Mouse (Mus musculus): ENCODE results near the gene Irgc1. TPM values are rescaled to one million over a fixed set of nuclear protein-coding genes. Genes with fewer than 3 reads are reported as not detected.

The Irgc1 gene
- polyA plus RNA-seq, 1 experiment from 2014 or later = not detected

DNA sequence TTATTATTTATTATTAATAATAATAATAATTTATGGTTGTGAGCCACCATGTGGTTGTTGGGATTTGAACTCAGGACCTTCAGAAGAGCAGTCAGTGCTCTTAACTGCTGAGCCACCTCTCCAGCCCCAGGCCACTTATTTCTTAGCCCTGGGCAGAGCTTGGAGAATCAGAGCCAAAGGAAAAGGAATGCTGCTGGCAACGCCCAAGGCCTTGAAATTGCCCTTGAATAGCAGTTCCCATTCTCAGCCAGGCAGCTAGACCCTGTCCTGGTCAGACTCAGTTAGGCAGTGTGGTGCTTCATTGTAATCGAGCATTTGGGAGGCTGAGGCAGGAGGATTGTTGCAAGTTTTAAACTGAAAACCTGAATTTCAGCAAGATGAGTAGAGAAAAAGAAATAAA, 2.1 kb upstream of the Irgc1 start:
- Histone ChIP-seq H3K9ac (no peak overlapping the region), H3K4me2 (no peak overlapping the region), H3K27ac (no peak overlapping the region), H3K36me3 (no peaks in the 10 kb centered on the region), H3K4me1 (no peaks in the 10 kb centered on the region; the same call in 1 of the 2 replicates), H3K4me3 (no peak overlapping the region), H3K27me3 (no peaks in the 10 kb centered on the region), H3K9me3 (no peaks in the 10 kb centered on the region)
- ATAC-seq (ENCODE audit: insufficient number of reproducible peaks, insufficient read depth, low FRiP score, low TSS enrichment, low read depth) = no peak
- 78% methylated on average over 2 of the region's 2 CpGs for whole genome bisulfite sequencing

DNA sequence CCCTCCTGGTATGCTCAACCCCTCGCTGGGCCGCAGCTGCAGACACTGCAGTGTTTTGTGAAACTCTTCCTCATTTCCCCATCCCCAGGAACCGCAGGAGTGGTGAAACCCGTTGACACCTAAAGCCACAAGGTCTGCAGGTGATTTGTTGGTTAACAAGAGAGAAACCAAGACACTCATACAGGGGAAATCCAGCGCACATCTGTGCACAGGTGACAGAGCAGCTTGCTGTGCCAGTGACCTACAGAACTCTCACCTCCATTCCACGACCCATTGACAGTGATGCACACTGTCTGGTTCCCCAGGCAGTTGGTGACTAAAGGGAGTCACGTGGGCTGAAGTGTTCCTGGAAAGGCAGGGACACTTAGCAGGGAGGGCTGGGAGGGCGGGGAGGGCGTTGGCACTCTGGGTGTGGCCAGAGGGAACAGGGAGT, 1.5 kb downstream of the Irgc1 start:
- no peak for ATAC-seq (ENCODE audit: insufficient number of reproducible peaks, insufficient read depth, low FRiP score, low TSS enrichment, low read depth)
- Histone ChIP-seq H3K9ac (no peak overlapping the region), H3K9me3 (no peaks in the 10 kb centered on the region), H3K4me2 (no peak overlapping the region), H3K27me3 (no peaks in the 10 kb centered on the region), H3K36me3 (no peaks in the 10 kb centered on the region), H3K4me3 (no peak overlapping the region), H3K27ac (no peak overlapping the region), H3K4me1 (no peaks in the 10 kb centered on the region)
- 66% methylated on average over 9 of the region's 9 CpGs for WGBS

DNA sequence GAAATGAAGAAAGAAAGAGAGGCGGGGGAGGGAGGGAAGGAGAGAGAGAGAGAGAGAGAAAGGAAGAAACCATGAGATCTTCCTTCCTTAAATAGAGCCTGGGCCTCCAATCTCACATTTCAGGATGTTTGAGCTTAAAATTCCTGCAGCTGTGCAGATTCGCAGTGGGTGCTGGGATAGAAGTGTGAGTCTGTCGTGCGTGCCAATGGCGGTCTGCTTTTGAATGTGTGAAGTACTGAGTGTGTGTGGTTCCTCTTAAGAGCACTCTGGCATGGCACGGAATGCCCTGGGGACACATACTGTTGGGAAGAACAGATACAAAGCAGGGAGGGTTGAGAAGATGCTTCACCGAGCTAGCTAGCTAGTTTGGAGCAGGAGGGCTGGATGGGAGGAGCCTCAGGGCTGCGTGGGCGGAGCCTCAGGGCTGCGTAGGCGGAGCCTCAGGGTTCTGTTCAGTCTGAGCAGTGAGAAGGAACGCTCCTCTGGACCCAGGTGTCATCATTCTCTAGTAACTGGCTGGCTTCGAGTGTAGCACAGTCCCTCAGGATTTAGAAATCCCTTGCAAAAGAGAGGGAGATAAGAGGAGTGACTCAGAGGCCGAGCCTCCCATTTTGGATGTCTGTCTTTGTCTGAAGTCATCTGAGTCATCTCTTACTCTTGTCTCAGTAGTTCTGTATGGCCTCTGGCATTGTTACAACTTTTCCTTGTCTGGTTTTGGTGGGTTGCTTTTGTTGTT, 3.1 kb downstream of the Irgc1 start:
- Histone ChIP-seq H3K9ac (no peak overlapping the region), H3K36me3 (no peaks in the 10 kb centered on the region), H3K4me3 (no peak overlapping the region), H3K9me3 (no peaks in the 10 kb centered on the region), H3K27ac (no peak overlapping the region), H3K4me1 (no peaks in the 10 kb centered on the region), H3K4me2 (no peak overlapping the region), H3K27me3 (no peaks in the 10 kb centered on the region)
- 58% methylated on average over 14 of the region's 14 CpGs for WGBS
- ATAC-seq (ENCODE audit: insufficient number of reproducible peaks, insufficient read depth, low FRiP score, low TSS enrichment, low read depth) = no peak

DNA sequence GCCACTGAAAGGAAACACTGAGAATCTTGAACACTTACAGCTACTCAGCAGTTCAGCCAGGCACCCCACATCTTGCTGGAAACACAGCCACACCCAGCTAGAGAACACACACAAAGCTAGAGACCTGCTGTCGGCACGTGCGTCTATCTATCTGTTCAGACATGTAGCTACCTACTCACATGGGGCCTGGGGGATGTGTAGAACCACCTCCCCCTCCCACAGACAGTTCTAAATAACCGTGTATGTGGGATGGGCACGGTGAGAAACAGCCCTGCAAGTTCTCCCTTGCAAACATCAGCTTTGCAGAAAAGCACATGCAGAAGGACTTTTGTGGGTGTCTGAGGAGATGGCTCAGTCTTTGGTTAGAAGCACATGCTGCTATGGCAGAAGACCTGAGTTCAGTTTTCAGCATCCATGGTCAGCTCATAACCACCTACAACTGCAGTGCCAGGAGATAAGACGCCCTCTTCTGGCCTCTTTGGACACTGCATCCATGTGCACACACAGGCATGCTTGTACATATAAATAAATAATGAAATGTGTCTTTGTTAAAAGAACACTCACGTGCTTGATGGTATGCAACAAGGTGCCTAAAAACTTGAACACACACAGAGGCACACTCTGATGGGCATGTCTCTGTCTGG, 5.3 kb downstream of the Irgc1 start:
- no peak overlapping the region for H3K9ac ChIP-seq
- no peak overlapping the region for H3K4me3 ChIP-seq
- no peaks in the 10 kb centered on the region for H3K9me3 ChIP-seq
- no peaks in the 10 kb centered on the region for H3K27me3 ChIP-seq
- H3K36me3 ChIP-seq = no peaks in the 10 kb centered on the region
- no peak overlapping the region for H3K4me2 ChIP-seq
- no peaks in the 10 kb centered on the region for H3K4me1 ChIP-seq
- 70% methylated on average over 7 of the region's 7 CpGs for WGBS
- H3K27ac ChIP-seq = no peak overlapping the region
- no peak for ATAC-seq (ENCODE audit: insufficient number of reproducible peaks, insufficient read depth, low FRiP score, low TSS enrichment, low read depth)

DNA sequence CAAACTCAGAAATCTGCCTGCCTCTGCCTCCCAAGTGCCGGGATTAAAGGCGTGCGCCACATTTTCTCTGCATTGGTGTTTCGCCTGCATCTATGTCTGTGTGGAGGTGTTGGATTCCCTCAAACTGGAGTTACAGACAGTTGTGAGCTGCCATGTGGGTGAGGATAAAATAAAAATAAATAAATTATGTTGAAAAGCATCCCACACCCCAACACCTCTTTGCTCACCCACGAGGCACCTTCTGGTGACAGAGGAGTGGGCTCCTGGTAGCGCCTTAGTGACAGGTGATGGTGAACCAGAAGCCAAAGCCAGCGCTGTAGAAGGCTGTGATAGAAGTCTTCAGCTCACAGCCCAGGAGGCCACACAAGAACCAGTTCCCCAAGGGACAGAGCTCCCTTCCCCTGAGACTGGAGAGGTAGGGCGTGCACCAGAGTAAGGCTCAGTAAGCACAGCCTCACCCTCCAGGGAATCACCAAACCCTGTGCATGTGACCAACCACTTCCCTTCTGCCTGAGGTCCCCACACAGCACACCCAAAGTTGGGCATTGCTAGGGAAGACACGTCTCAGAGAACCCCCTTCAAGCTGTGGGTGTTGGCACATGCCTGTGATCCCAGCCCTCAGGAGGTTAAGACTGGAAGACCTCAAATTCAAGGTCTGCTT, 6.7 kb downstream of the Irgc1 start:
- H3K4me1 ChIP-seq = no peaks in the 10 kb centered on the region
- no peak overlapping the region for H3K9ac ChIP-seq
- H3K4me2 ChIP-seq = no peak overlapping the region
- 89% methylated on average over 9 of the region's 9 CpGs for WGBS
- H3K4me3 ChIP-seq = no peak overlapping the region
- ATAC-seq (ENCODE audit: insufficient number of reproducible peaks, insufficient read depth, low FRiP score, low TSS enrichment, low read depth) = no peak
- no peaks in the 10 kb centered on the region for H3K27me3 ChIP-seq
- H3K9me3 ChIP-seq = no peaks in the 10 kb centered on the region
- H3K27ac ChIP-seq = no peak overlapping the region
- no peaks in the 10 kb centered on the region for H3K36me3 ChIP-seq

DNA sequence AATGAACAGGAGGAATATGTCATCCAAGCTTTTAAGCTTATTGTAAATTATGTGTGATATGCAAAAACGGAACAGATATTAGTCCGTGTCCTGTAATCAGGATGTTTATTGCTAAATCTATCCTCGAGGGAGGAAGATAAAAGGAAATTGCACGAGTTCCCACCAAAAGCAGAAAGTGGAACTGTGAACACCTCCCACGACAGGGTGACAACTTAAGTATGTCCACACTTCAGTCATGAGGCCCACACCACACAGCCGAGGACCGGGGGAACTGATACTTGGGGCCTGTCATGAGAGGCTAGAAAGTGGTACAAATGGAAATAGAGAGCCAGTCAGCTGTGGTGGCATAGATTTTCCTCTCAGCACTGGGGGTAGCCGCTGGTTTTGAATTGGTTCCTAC, 9.8 kb downstream of the Irgc1 start:
- H3K4me3 ChIP-seq = no peak overlapping the region
- 75% methylated on average over 8 of the region's 8 CpGs for WGBS
- no peak for ATAC-seq (ENCODE audit: insufficient number of reproducible peaks, insufficient read depth, low FRiP score, low TSS enrichment, low read depth)

DNA sequence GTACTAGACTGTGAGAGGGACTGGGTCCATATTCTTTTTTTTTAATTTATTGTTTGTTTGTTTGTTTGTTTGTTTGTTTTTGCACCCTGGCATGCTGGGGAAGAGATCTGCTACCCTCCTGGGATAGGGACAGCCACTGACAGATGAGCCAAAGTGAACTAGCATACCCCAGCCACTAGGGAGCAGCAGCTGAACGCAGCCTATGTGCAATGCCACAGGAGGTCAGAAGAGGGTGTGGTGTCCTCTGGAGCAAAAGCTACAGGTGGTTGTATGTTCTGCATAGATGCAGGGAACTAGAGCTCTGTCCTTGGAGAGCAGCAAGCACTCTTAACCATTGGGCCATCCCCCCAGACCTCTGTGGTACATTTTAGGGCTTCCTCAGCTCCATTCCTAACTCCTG, 10.3 kb downstream of the Irgc1 start:
- 6% methylated on average over 1 of the region's 1 CpGs for WGBS
- no peak overlapping the region for H3K9ac ChIP-seq
- ATAC-seq (ENCODE audit: insufficient number of reproducible peaks, insufficient read depth, low FRiP score, low TSS enrichment, low read depth) = no peak
- no peak overlapping the region for H3K27ac ChIP-seq
- H3K36me3 ChIP-seq = no peaks in the 10 kb centered on the region
- H3K4me2 ChIP-seq = no peak overlapping the region
- no peak overlapping the region for H3K4me3 ChIP-seq
- no peaks in the 10 kb centered on the region for H3K27me3 ChIP-seq
- no peaks in the 10 kb centered on the region for H3K9me3 ChIP-seq
- 0 out of 2 replicates have a peak, but pooled peaks cover 2% of the 10 kb centered on the region for H3K4me1 ChIP-seq

More for the DNA sequence above, 9.8 kb downstream of the Irgc1 start:
- H3K27me3 ChIP-seq = no peaks in the 10 kb centered on the region
- H3K4me1 ChIP-seq = 0 out of 2 replicates have a peak, but pooled peaks cover 2% of the 10 kb centered on the region
- H3K27ac ChIP-seq = no peak overlapping the region
- no peak overlapping the region for H3K4me2 ChIP-seq
- H3K9me3 ChIP-seq = no peaks in the 10 kb centered on the region
- H3K9ac ChIP-seq = no peak overlapping the region
- H3K36me3 ChIP-seq = no peaks in the 10 kb centered on the region

DNA sequence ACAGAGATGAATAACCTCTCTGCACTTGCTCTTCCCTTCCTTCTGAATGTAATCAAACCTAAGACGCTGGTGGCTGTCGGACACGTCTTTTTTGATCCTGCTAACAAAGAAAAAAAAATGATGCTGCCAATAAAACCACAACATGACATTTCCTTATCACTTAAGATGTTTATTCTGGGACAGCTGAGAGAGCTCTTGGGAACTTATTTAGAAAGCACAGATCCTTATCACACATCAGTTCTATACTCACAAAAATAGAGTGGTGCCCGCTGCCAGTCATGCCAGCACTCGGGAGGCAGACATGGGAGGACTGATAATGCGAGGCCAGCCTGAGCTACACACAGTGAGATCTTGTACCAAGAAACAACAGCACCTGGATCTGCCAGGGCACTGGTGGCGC, 12.2 kb downstream of the Irgc1 start:
- Histone ChIP-seq H3K4me1 (0 out of 2 replicates have a peak, but pooled peaks cover 2% of the 10 kb centered on the region), H3K4me2 (no peak overlapping the region), H3K4me3 (no peak overlapping the region), H3K9ac (no peak overlapping the region), H3K27ac (no peak overlapping the region), H3K9me3 (no peaks in the 10 kb centered on the region), H3K27me3 (no peaks in the 10 kb centered on the region), H3K36me3 (no peaks in the 10 kb centered on the region)
- ATAC-seq (ENCODE audit: insufficient number of reproducible peaks, insufficient read depth, low FRiP score, low TSS enrichment, low read depth) = no peak
- WGBS = 72% methylated on average over 7 of the region's 7 CpGs

DNA sequence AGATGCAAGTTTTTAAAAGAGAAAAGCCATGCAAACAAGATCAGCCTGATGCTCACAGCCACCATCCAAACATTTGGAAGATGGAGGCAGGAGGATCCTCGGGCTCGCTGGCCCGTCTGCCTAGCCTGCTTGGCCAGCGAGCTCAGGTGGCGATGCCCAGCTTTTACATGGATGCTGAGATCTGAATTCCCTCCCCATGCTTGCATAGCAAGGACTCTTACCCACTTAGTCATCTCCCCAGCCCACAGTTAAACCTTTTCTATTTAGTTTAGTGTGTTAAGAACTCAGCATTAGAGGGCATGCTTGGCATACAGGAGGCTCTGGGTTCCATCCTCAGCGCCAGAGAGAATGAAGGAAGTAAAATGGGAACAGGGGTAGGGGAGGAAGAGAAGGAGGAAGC, 12.9 kb downstream of the Irgc1 start:
- Histone ChIP-seq H3K9ac (no peak overlapping the region), H3K9me3 (no peaks in the 10 kb centered on the region), H3K27me3 (no peaks in the 10 kb centered on the region), H3K36me3 (no peaks in the 10 kb centered on the region), H3K4me2 (no peak overlapping the region), H3K4me3 (no peak overlapping the region), H3K27ac (no peak overlapping the region), H3K4me1 (0 out of 2 replicates have a peak, but pooled peaks cover 2% of the 10 kb centered on the region)
- no peak for ATAC-seq (ENCODE audit: insufficient number of reproducible peaks, insufficient read depth, low FRiP score, low TSS enrichment, low read depth)
- 82% methylated on average over 6 of the region's 6 CpGs for WGBS

DNA sequence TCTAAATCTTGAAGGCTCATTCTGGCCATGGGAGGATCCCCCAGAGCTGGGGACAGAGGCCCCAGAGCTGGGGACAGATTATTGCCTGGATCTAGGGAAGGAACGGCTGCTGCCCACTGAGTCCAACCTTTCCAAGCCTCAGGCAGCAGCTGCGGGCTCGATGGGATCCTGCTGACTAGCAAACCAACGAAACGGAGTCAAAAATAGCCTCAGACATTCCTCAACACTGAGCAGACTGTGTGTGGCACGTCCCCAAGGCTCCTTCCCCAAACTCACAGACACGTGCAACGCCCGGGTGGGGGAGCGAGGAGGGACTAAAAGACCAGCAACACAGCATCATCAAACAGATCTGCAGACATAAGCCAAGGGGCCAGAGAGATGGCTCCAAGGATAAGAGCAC, 14.1 kb downstream of the Irgc1 start:
- Histone ChIP-seq H3K27me3 (peaks cover 9% of the 10 kb centered on the region), H3K27ac (no peak overlapping the region), H3K9ac (no peak overlapping the region), H3K4me1 (0 out of 2 replicates have a peak, but pooled peaks cover 2% of the 10 kb centered on the region), H3K4me2 (no peak overlapping the region), H3K4me3 (no peak overlapping the region), H3K9me3 (no peaks in the 10 kb centered on the region), H3K36me3 (no peaks in the 10 kb centered on the region)
- no peak for ATAC-seq (ENCODE audit: insufficient number of reproducible peaks, insufficient read depth, low FRiP score, low TSS enrichment, low read depth)
- WGBS = 53% methylated on average over 10 of the region's 10 CpGs

DNA sequence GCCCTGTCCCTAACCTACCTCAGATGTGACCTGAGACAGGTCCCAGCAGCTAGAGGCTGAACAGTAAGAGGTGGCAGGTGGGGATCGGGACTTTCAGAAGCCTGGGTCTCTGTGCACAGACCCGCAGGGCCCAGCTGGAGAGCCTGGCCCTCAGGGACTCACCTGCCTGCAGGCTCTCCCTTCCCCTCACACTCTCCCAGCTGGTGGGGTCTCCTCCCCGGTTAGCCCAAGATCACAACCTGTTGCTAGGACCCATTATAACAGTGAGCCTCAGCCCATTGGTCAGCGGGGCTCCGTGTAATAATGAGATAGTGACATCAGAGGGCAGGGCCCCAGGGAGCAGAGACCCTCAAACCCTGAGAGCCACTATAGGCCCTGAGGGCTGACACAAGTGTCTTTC, 16.8 kb downstream of the Irgc1 start:
- Histone ChIP-seq H3K4me2 (no peak overlapping the region), H3K9ac (no peak overlapping the region), H3K27ac (no peak overlapping the region), H3K27me3 (peaks cover 20% of the 10 kb centered on the region), H3K4me3 (no peak overlapping the region), H3K4me1 (0 out of 2 replicates have a peak, but pooled peaks cover 2% of the 10 kb centered on the region), H3K9me3 (0 out of 2 replicates have a peak, but pooled peaks cover 4% of the 10 kb centered on the region), H3K36me3 (no peaks in the 10 kb centered on the region)
- 74% methylated on average over 5 of the region's 5 CpGs for WGBS
- no peak for ATAC-seq (ENCODE audit: insufficient number of reproducible peaks, insufficient read depth, low FRiP score, low TSS enrichment, low read depth)

Data from embryonic facial prominence, embryonic 13.5 days (tissue).